Mouse (Mus musculus): ENCODE results near the gene Irf8. TPM values are rescaled to one million over a fixed set of nuclear protein-coding genes. Genes with fewer than 3 reads are reported as not detected.
A peak's percentile ranks its signal among the peaks of the same experiment; 100 is the strongest.

The Irf8 gene
- total and polyA plus RNA-seq, 2 experiments from 2014 or later, result 11.5 to 15.2 TPM

GRCm38 (mm10) chr8:120699079-120699478 lies 37.1 kb upstream of the Irf8 start:
- 59% methylated on average over 6 of the region's 6 CpGs for WGBS
- no peak for DNase-seq (ENCODE audit: low spot score)
- peaks cover 10% of the 10 kb centered on the region; the same call in 1 of the 2 replicates for H3K4me1 ChIP-seq (ENCODE audit: control insufficient read depth, insufficient read depth)
- TF ChIP-seq CTCF (IDR thresholded peaks at IDR 0.05; ENCODE audit: low read depth), result no peak
- TF ChIP-seq EP300 (IDR thresholded peaks at IDR 0.05; ENCODE audit: low read depth), result no peak
- H3K9me3 ChIP-seq (replicated peaks; ENCODE audit: control insufficient read depth, low read length), result no peaks in the 10 kb centered on the region
- H3K9ac ChIP-seq (replicated peaks; ENCODE audit: low read depth, low read length), result no peak overlapping the region
- H3K27me3 ChIP-seq (ENCODE audit: control insufficient read depth, insufficient read depth, low read length), result peaks cover 6% of the 10 kb centered on the region; the same call in 1 of the 2 replicates
- no peak overlapping the region for H3K4me3 ChIP-seq (ENCODE audit: low read depth, low read length)
- H3K4me2 ChIP-seq (ENCODE audit: low read depth, low read length), result no peak overlapping the region
- no peak for ATAC-seq (ENCODE audit: insufficient read depth, low read depth)
- H3K27ac ChIP-seq (ENCODE audit: low read depth), result peak overlapping the region; percentile 70
- H3K36me3 ChIP-seq (replicated peaks; ENCODE audit: control insufficient read depth, insufficient read depth, low read length), result no peaks in the 10 kb centered on the region

GRCm38 (mm10) chr8:120699565-120699964 lies 36.6 kb upstream of the Irf8 start:
- peaks cover 6% of the 10 kb centered on the region; the same call in 1 of the 2 replicates for H3K27me3 ChIP-seq (ENCODE audit: control insufficient read depth, insufficient read depth, low read length)
- no peak for TF ChIP-seq EP300 (IDR thresholded peaks at IDR 0.05; ENCODE audit: low read depth)
- TF ChIP-seq CTCF (IDR thresholded peaks at IDR 0.05; ENCODE audit: low read depth), result no peak
- H3K36me3 ChIP-seq (replicated peaks; ENCODE audit: control insufficient read depth, insufficient read depth, low read length), result no peaks in the 10 kb centered on the region
- no peak overlapping the region for H3K4me3 ChIP-seq (ENCODE audit: low read depth, low read length)
- H3K27ac ChIP-seq (ENCODE audit: low read depth), result peak overlapping the region; percentile 70
- no peak overlapping the region for H3K4me2 ChIP-seq (ENCODE audit: low read depth, low read length)
- H3K9me3 ChIP-seq (replicated peaks; ENCODE audit: control insufficient read depth, low read length), result no peaks in the 10 kb centered on the region
- ATAC-seq (ENCODE audit: insufficient read depth, low read depth) (0 out of 2 replicates have a peak, but pooled peaks have one; percentile 22), DNase-seq (ENCODE audit: low spot score) (peak; percentile 50)
- H3K9ac ChIP-seq (replicated peaks; ENCODE audit: low read depth, low read length), result no peak overlapping the region
- WGBS, result 49% methylated on average over 2 of the region's 2 CpGs
- peaks cover 7% of the 10 kb centered on the region; the same call in 1 of the 2 replicates for H3K4me1 ChIP-seq (ENCODE audit: control insufficient read depth, insufficient read depth)

GRCm38 (mm10) chr8:120700053-120700452 lies 36.1 kb upstream of the Irf8 start:
- TF ChIP-seq CTCF (IDR thresholded peaks at IDR 0.05; ENCODE audit: low read depth) (no peak), EP300 (IDR thresholded peaks at IDR 0.05; ENCODE audit: low read depth) (no peak)
- WGBS, result 62% methylated on average over 4 of the region's 4 CpGs
- DNase-seq (ENCODE audit: low spot score), result no peak

DNA sequence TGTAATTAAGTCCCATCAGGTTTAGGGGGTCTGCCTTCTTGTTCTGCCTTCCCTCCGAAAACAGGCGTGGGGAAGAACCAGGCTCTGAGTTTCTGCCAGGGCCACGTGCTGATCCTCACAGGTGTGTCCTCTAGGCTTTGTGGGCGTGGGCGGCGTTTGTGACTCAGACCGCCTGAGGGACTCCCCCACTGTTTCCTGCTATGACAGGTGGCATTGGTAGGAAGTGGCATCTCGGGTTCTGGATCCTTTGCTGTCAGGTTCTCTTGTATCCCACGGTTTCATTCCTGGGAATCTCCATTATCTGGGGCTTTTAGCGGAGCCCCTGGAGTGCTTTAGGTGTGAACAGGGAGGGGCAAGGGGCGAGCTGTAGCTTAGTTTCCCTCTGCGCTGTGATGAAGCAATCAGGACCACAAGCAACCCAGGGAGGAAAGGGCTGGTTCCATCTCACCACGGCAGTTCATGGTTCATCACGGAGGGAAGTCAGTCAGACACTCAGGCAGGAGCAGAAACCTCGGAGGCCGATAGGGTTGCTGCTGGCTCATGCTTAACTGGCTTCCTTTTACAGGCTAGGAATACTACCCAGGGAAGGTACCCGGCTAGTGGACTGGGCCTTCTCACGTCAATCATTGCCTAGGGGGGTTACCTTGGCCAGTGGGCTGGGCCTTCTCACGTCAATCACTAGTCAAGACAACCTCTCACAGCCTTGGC lies 34.2 kb upstream of the Irf8 start:
- Histone ChIP-seq H3K36me3 (replicated peaks; ENCODE audit: control insufficient read depth, insufficient read depth, low read length) (no peaks in the 10 kb centered on the region), H3K9ac (replicated peaks; ENCODE audit: low read depth, low read length) (no peak overlapping the region), H3K4me1 (ENCODE audit: control insufficient read depth, insufficient read depth) (peaks cover 7% of the 10 kb centered on the region; the same call in 1 of the 2 replicates), H3K9me3 (replicated peaks; ENCODE audit: control insufficient read depth, low read length) (no peaks in the 10 kb centered on the region), H3K4me3 (ENCODE audit: low read depth, low read length) (no peak overlapping the region), H3K4me2 (ENCODE audit: low read depth, low read length) (no peak overlapping the region), H3K27ac (ENCODE audit: low read depth) (no peak overlapping the region), H3K27me3 (ENCODE audit: control insufficient read depth, insufficient read depth, low read length) (no peaks in the 10 kb centered on the region; the same call in 1 of the 2 replicates)
- TF ChIP-seq EP300 (IDR thresholded peaks at IDR 0.05; ENCODE audit: low read depth) (no peak), CTCF (IDR thresholded peaks at IDR 0.05; ENCODE audit: low read depth) (no peak)
- DNase-seq (ENCODE audit: low spot score) (no peak), ATAC-seq (ENCODE audit: insufficient read depth, low read depth) (no peak)
- WGBS, result 47% methylated on average over 19 of the region's 19 CpGs

More at GRCm38 (mm10) chr8:120700053-120700452, 36.1 kb upstream of the Irf8 start:
- H3K4me3 ChIP-seq (ENCODE audit: low read depth, low read length), result no peak overlapping the region
- H3K4me2 ChIP-seq (ENCODE audit: low read depth, low read length), result no peak overlapping the region
- no peak for ATAC-seq (ENCODE audit: insufficient read depth, low read depth)
- peaks cover 6% of the 10 kb centered on the region; the same call in 1 of the 2 replicates for H3K27me3 ChIP-seq (ENCODE audit: control insufficient read depth, insufficient read depth, low read length)
- H3K27ac ChIP-seq (ENCODE audit: low read depth), result peak overlapping the region; percentile 70
- H3K9ac ChIP-seq (replicated peaks; ENCODE audit: low read depth, low read length), result no peak overlapping the region
- H3K9me3 ChIP-seq (replicated peaks; ENCODE audit: control insufficient read depth, low read length), result no peaks in the 10 kb centered on the region
- H3K4me1 ChIP-seq (ENCODE audit: control insufficient read depth, insufficient read depth), result peaks cover 7% of the 10 kb centered on the region; the same call in 1 of the 2 replicates
- H3K36me3 ChIP-seq (replicated peaks; ENCODE audit: control insufficient read depth, insufficient read depth, low read length), result no peaks in the 10 kb centered on the region

- DNase-seq (ENCODE audit: low spot score) (no peak), ATAC-seq (ENCODE audit: insufficient read depth, low read depth) (no peak)
- no peak for TF ChIP-seq EP300 (IDR thresholded peaks at IDR 0.05; ENCODE audit: low read depth)
- no peak for TF ChIP-seq CTCF (IDR thresholded peaks at IDR 0.05; ENCODE audit: low read depth)
- Histone ChIP-seq H3K9ac (replicated peaks; ENCODE audit: low read depth, low read length) (no peak overlapping the region), H3K36me3 (replicated peaks; ENCODE audit: control insufficient read depth, insufficient read depth, low read length) (no peaks in the 10 kb centered on the region), H3K9me3 (replicated peaks; ENCODE audit: control insufficient read depth, low read length) (no peaks in the 10 kb centered on the region), H3K4me2 (ENCODE audit: low read depth, low read length) (no peak overlapping the region), H3K4me1 (ENCODE audit: control insufficient read depth, insufficient read depth) (peaks cover 7% of the 10 kb centered on the region; the same call in 1 of the 2 replicates), H3K4me3 (ENCODE audit: low read depth, low read length) (no peak overlapping the region), H3K27me3 (ENCODE audit: control insufficient read depth, insufficient read depth, low read length) (no peaks in the 10 kb centered on the region; the same call in 1 of the 2 replicates), H3K27ac (ENCODE audit: low read depth) (0 out of 2 replicates have a peak overlapping the region, but pooled peaks have one; percentile 11)
- 67% methylated on average over 9 of the region's 9 CpGs for WGBS
Observed at GRCm38 (mm10) chr8:120704203-120704602, 32.0 kb upstream of the Irf8 start.

All from heart, postnatal 0 days (tissue).